Mouse (Mus musculus) stomach, postnatal 0 days (tissue): Measurements from ENCODE around the gene Fgfr2. TPM values are rescaled to one million over a fixed set of nuclear protein-coding genes. Genes with fewer than 3 reads are reported as not detected.

ENCODE experiments used
- ATAC-seq: fragments of 200-750 bp; cut with Nextera tagmentation; 2 replicates; pipeline ENCODE4 v1.8.0; 2017; ENCODE audit not compliant: low FRiP score, low TSS enrichment
- DNase-seq: peaks from one replicate; pipeline ENCODE4 v3.0.0-alpha.2; 2016; ENCODE audit warnings: low spot score
- H3K27ac ChIP-seq: fragments of 300-500 bp; sonication (generic); replicated peaks from 2 replicates; pipeline ENCODE4 v1.5.1; 2014; ENCODE audit warnings: mild to moderate bottlenecking, control low read depth
- H3K27me3 ChIP-seq: fragments of 300-500 bp; sonication (generic); 2 replicates; pipeline ENCODE4 v1.6.1; 2014; ENCODE audit warnings: low read length; ENCODE audit not compliant: control insufficient read depth, insufficient read depth
- H3K36me3 ChIP-seq: fragments of 300-500 bp; sonication (generic); 2 replicates; pipeline ENCODE4 v1.6.1; 2014; ENCODE audit warnings: low read length, mixed read lengths; ENCODE audit not compliant: control insufficient read depth, insufficient read depth
- H3K4me1 ChIP-seq: fragments of 300-500 bp; sonication (generic); replicated peaks from 2 replicates; pipeline ENCODE4 v1.6.1; 2014; ENCODE audit warnings: antibody characterized with exemption; ENCODE audit not compliant: control insufficient read depth, insufficient read depth
- H3K4me2 ChIP-seq: fragments of 300-500 bp; sonication (generic); replicated peaks from 2 replicates; pipeline ENCODE4 v1.6.1; 2014; ENCODE audit warnings: low read depth, mild to moderate bottlenecking, control low read depth, moderate library complexity
- H3K4me3 ChIP-seq: fragments of 300-500 bp; sonication (generic); 2 replicates; pipeline ENCODE4 v1.5.1; 2014; ENCODE audit warnings: low read depth, low read length, control low read depth
- H3K9ac ChIP-seq: fragments of 300-500 bp; sonication (generic); 2 replicates; pipeline ENCODE4 v1.6.1; 2014; ENCODE audit warnings: mild to moderate bottlenecking, low read length, control low read depth, mixed read lengths
- H3K9me3 ChIP-seq: fragments of 300-500 bp; sonication (generic); 2 replicates; pipeline ENCODE4 v1.6.1; 2016; ENCODE audit warnings: low read length; ENCODE audit not compliant: control insufficient read depth
- CTCF ChIP-seq: IDR thresholded peaks from 2 replicates; pipeline ENCODE4 v1.5.1; 2016; ENCODE audit warnings: antibody characterized with exemption, low read depth, mild to moderate bottlenecking, moderate library complexity
- EP300 ChIP-seq: optimal IDR thresholded peaks from 2 replicates; pipeline ENCODE3; 2016; ENCODE audit warnings: antibody characterized with exemption
- WGBS: fragments of 180-500 bp; shearing (Covaris S2); extraction: QIAGEN DNeasy Blood & Tissue Kit; methylation state at CpG from one replicate; pipeline ENCODE4 v1.1.7; 2014; 5-methylcytosine and 5-hydroxymethylcytosine counted together
- polyA plus RNA-seq: library from polyadenylated mRNA; unstranded; fragments of >200 nt; fragmentation: Nextera tagmentation; extraction: Ambion mirVana; gene quantifications from 2 replicates; pipeline ENCODE4 v1.2.1, GENCODE M21; 2015

Gene Fgfr2
- polyA plus RNA-seq, 1 experiment from 2014 or later: 60.8 TPM

DNA sequence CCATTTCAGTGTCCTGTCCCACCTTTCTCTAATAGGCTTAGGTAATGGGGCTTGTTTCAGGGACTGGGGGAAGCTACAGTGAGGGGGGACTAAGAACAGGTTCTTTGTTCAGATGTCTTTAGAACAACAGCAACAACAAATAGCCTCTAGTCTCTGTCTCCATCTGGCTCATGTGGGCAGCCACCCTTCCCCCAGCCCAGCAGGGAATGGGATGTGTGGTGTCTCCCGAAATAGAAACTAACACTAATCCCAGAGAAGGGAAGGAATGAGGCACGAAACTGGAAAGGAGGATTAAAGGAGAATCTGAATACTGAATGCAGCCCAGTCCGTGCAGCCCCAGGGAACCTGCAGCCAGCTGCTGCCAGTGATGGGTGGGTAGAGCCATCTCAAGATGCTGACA, 2235.2 kb downstream of the Fgfr2 start:
- TF ChIP-seq CTCF (no peak), EP300 (no peak)
- no peaks in the 10 kb centered on the region for H3K9me3 ChIP-seq
- no peak overlapping the region for H3K4me2 ChIP-seq
- ATAC-seq (no peak), DNase-seq (no peak)
- 39% methylated on average over 3 of the region's 3 CpGs for WGBS
- peak overlapping the region; percentile 24 for H3K27ac ChIP-seq
- no peak overlapping the region for H3K4me3 ChIP-seq
- no peak overlapping the region for H3K9ac ChIP-seq
- no peaks in the 10 kb centered on the region for H3K4me1 ChIP-seq
- no peaks in the 10 kb centered on the region for H3K36me3 ChIP-seq
- no peaks in the 10 kb centered on the region for H3K27me3 ChIP-seq

DNA sequence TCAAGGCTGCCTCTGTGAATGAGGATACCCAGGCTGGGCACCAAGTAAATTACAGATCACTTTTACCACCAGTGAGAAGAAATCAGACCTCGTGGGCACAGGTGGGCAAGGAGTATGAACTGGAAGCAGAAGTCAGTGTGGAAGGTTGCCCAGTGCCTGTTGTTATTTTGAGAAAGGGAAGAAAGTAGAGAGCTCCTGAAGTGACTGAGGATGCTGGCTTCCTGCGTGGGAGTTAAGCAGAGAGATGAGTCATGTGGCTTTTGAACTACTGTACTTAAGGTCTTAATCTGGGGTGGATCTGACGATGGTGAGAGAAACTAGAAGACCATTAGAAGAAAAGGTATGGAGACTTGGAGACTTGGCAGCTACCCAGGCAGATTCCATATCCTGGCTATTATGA, 2236.9 kb downstream of the Fgfr2 start:
- Histone ChIP-seq H3K9me3 (no peaks in the 10 kb centered on the region), H3K4me1 (no peaks in the 10 kb centered on the region), H3K9ac (no peak overlapping the region), H3K4me2 (no peak overlapping the region), H3K27ac (no peak overlapping the region), H3K27me3 (no peaks in the 10 kb centered on the region), H3K4me3 (no peak overlapping the region), H3K36me3 (no peaks in the 10 kb centered on the region)
- DNase-seq: no peak
- 60% methylated on average over 3 of the region's 3 CpGs for WGBS
- TF ChIP-seq CTCF: no peak
- no peak for TF ChIP-seq EP300
- no peak for ATAC-seq

GRCm38 (mm10) chr7:130884161-130884560, 2239.0 kb downstream of the Fgfr2 start:
- Histone ChIP-seq H3K4me1 (no peaks in the 10 kb centered on the region), H3K9ac (no peak overlapping the region), H3K9me3 (no peaks in the 10 kb centered on the region), H3K4me3 (no peak overlapping the region), H3K27ac (no peak overlapping the region), H3K27me3 (no peaks in the 10 kb centered on the region), H3K36me3 (no peaks in the 10 kb centered on the region), H3K4me2 (no peak overlapping the region)
- no peak for TF ChIP-seq CTCF
- TF ChIP-seq EP300: no peak
- DNase-seq (no peak), ATAC-seq (no peak)
- WGBS: 78% methylated on average over 2 of the region's 2 CpGs

DNA sequence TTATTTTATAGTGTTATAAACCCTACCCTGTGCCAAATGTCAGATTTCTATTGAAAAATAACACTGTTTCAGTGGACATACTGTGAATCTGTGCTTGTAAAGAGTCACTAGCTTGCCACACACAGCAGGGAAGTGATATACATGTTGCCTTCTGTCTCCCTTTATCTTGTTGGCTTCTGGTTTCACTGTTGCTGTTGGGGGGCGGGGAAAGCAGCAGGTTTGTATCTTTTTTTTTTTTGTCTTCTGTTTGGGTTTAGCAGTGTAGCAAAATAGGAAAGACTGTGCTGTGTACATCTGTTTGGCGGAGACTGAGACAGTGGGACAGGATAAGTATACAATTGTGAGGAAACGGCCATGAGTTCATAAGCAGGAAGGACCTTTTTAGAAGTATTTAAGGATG, 2255.9 kb downstream of the Fgfr2 start:
- Histone ChIP-seq H3K27ac (no peak overlapping the region), H3K9me3 (no peaks in the 10 kb centered on the region), H3K27me3 (no peaks in the 10 kb centered on the region), H3K4me1 (no peaks in the 10 kb centered on the region), H3K9ac (no peak overlapping the region), H3K4me2 (peak overlapping the region; percentile 54), H3K36me3 (no peaks in the 10 kb centered on the region), H3K4me3 (no peak overlapping the region; the same call in 1 of the 2 replicates)
- ATAC-seq (no peak), DNase-seq (no peak)
- WGBS: 53% methylated on average over 3 of the region's 3 CpGs
- TF ChIP-seq CTCF: no peak
- no peak for TF ChIP-seq EP300

DNA sequence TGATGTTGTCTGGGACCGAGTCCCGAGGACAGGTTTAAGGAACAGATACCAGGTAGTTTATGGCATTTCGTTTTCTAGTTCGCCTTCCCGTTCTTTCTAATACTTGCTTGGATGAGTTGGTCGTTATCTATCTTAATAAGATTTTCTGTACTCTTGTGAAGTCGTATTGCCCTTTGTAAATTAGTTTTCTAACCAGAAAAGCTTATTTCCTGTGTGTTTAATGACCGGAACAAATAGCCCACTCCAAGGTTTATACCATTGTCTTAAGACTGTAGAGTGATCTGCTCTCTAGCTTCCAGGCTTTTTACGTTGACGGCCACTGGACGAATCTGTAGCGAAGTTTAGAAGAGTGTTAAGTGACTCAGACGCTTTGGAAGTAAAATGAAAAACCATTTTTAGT, 2256.5 kb downstream of the Fgfr2 start:
- H3K27me3 ChIP-seq: no peaks in the 10 kb centered on the region
- ATAC-seq (no peak), DNase-seq (no peak)
- WGBS: 3% methylated on average over 13 of the region's 13 CpGs
- no peaks in the 10 kb centered on the region for H3K4me1 ChIP-seq
- TF ChIP-seq EP300: no peak
- H3K4me3 ChIP-seq: peak overlapping the region; percentile 90
- H3K9ac ChIP-seq: peak overlapping the region; percentile 86
- H3K9me3 ChIP-seq: no peaks in the 10 kb centered on the region
- H3K27ac ChIP-seq: peak overlapping the region; percentile 90
- peak overlapping the region; percentile 54 for H3K4me2 ChIP-seq
- H3K36me3 ChIP-seq: no peaks in the 10 kb centered on the region

GRCm38 (mm10) chr7:130865613-130866591, 2257.2 kb downstream of the Fgfr2 start, which contains the start of gene Plekha1:
Gene Plekha1 (plus strand): TSS chr7:130865756.
- Histone ChIP-seq H3K27ac (peak within 1 kb of the TSS; percentile 90), H3K4me1 (no peaks in the 10 kb centered on the region), H3K4me3 (peak within 1 kb of the TSS; percentile 90), H3K27me3 (no peaks in the 10 kb centered on the region), H3K9me3 (no peaks in the 10 kb centered on the region), H3K9ac (peak within 1 kb of the TSS; percentile 86), H3K36me3 (no peaks in the 10 kb centered on the region), H3K4me2 (peak within 1 kb of the TSS; percentile 54)
- peak; percentile 28 for TF ChIP-seq CTCF
- no peak for TF ChIP-seq EP300
- ATAC-seq (peak; percentile 99), DNase-seq (peak; percentile 98)
- under 1% methylated on average over 91 of the region's 114 CpGs for WGBS
